Mouse (Mus musculus): Measurements from ENCODE around the gene Prn. TPM values are rescaled to one million over a fixed set of nuclear protein-coding genes. Genes with fewer than 3 reads are reported as not detected.

The Prn gene
- polyA plus RNA-seq, 1 experiment from 2014 or later = not detected

DNA sequence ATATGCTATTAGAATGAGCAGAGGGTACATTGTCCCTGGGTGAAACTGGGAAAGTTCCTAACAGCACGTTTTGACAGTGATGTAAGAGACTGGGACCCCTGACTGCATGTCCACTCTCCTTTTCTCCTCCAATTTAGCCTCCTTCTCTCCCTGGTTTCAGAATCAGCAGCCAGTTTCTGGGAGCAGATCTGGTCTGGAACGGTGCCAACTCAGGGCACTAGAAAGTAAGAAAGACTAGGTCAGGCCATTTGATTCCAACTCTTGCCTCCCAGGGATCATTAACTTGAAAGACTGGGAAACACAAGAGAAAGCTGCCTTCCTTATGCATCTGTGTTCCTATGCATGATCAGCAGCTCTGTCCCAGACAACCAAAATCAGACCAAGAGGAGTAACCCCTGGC is 42.7 kb downstream of the Prn start:
- Histone ChIP-seq H3K4me1 (peaks cover 10% of the 10 kb centered on the region; the same call in 1 of the 2 replicates), H3K9me3 (replicated peaks) (no peaks in the 10 kb centered on the region), H3K36me3 (no peaks in the 10 kb centered on the region), H3K4me2 (no peak overlapping the region), H3K27ac (no peak overlapping the region), H3K4me3 (no peak overlapping the region), H3K9ac (no peak overlapping the region), H3K27me3 (replicated peaks) (peaks cover 57% of the 10 kb centered on the region)
- WGBS (ENCODE audit: insufficient replicate concordance) = 50% methylated on average over 2 of the region's 2 CpGs
- no peak for ATAC-seq

DNA sequence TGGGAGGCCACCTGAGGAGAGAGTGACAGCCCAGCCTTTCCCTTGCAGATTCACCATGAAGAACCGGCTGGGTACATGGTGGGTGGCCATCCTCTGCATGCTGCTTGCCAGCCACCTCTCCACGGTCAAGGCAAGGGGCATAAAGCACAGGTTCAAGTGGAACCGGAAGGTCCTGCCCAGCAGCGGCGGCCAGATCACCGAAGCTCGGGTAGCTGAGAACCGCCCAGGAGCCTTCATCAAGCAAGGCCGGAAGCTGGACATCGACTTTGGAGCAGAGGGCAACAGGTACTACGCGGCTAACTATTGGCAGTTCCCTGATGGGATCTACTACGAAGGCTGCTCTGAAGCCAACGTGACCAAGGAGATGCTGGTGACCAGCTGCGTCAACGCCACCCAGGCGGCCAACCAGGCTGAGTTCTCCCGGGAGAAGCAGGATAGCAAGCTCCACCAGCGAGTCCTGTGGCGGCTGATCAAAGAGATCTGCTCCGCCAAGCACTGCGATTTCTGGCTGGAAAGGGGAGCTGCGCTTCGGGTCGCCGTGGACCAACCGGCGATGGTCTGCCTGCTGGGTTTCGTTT is 43.3 kb downstream of the Prn start:
- no peak overlapping the region for H3K9ac ChIP-seq
- H3K27me3 ChIP-seq (replicated peaks) = peaks cover 57% of the 10 kb centered on the region
- no peak overlapping the region for H3K4me3 ChIP-seq
- WGBS (ENCODE audit: insufficient replicate concordance) = 17% methylated on average over 29 of the region's 29 CpGs
- H3K4me2 ChIP-seq = peak overlapping the region; percentile 43
- H3K36me3 ChIP-seq = no peaks in the 10 kb centered on the region
- no peak overlapping the region for H3K27ac ChIP-seq
- no peaks in the 10 kb centered on the region for H3K9me3 ChIP-seq (replicated peaks)
- ATAC-seq = no peak
- peaks cover 10% of the 10 kb centered on the region; the same call in 1 of the 2 replicates for H3K4me1 ChIP-seq

GRCm38 (mm10) chr2:131953711-131954110 is 44.0 kb downstream of the Prn start:
- Histone ChIP-seq H3K27ac (no peak overlapping the region), H3K9me3 (replicated peaks) (no peaks in the 10 kb centered on the region), H3K9ac (no peak overlapping the region), H3K4me2 (peak overlapping the region; percentile 43), H3K4me3 (no peak overlapping the region), H3K4me1 (peaks cover 10% of the 10 kb centered on the region; the same call in 1 of the 2 replicates), H3K36me3 (no peaks in the 10 kb centered on the region), H3K27me3 (replicated peaks) (peaks cover 57% of the 10 kb centered on the region)
- no peak for ATAC-seq
- WGBS (ENCODE audit: insufficient replicate concordance) = 75% methylated on average over 4 of the region's 4 CpGs

GRCm38 (mm10) chr2:131954835-131955234 is 45.1 kb downstream of the Prn start:
- Histone ChIP-seq H3K4me1 (peaks cover 10% of the 10 kb centered on the region; the same call in 1 of the 2 replicates), H3K9ac (no peak overlapping the region), H3K27ac (no peak overlapping the region), H3K4me2 (peak overlapping the region; percentile 59), H3K4me3 (peak overlapping the region; percentile 34), H3K27me3 (replicated peaks) (peaks cover 51% of the 10 kb centered on the region), H3K9me3 (replicated peaks) (no peaks in the 10 kb centered on the region), H3K36me3 (no peaks in the 10 kb centered on the region)
- no peak for ATAC-seq
- WGBS (ENCODE audit: insufficient replicate concordance) = 57% methylated on average over 9 of the region's 9 CpGs

DNA sequence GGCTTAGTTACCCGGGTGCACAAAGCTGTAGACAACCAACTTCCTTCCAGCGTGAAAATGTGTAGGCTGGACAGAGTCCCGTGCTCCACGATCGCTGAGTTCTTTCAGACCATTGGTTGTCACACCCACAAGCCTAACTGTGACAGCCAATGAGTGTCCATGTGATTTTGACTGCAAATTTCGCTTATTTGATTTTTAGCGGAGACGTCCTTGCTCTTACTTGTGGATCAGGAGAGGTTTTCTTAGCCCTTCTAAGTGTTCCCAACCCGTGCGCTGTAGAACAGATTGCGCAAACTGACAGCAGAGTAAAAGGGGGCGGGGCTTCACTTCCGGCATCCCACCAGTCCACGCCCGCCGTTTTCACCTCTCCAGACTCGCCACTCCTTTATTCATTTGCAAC is 45.5 kb downstream of the Prn start:
- ATAC-seq = peak; percentile 56; the same call in 1 of the 2 replicates
- Histone ChIP-seq H3K4me3 (peak overlapping the region; percentile 34), H3K4me2 (peak overlapping the region; percentile 59), H3K4me1 (peaks cover 10% of the 10 kb centered on the region; the same call in 1 of the 2 replicates), H3K27me3 (replicated peaks) (peaks cover 48% of the 10 kb centered on the region), H3K9me3 (replicated peaks) (no peaks in the 10 kb centered on the region), H3K9ac (no peak overlapping the region), H3K27ac (no peak overlapping the region), H3K36me3 (no peaks in the 10 kb centered on the region)
- WGBS (ENCODE audit: insufficient replicate concordance) = 3% methylated on average over 17 of the region's 17 CpGs

DNA sequence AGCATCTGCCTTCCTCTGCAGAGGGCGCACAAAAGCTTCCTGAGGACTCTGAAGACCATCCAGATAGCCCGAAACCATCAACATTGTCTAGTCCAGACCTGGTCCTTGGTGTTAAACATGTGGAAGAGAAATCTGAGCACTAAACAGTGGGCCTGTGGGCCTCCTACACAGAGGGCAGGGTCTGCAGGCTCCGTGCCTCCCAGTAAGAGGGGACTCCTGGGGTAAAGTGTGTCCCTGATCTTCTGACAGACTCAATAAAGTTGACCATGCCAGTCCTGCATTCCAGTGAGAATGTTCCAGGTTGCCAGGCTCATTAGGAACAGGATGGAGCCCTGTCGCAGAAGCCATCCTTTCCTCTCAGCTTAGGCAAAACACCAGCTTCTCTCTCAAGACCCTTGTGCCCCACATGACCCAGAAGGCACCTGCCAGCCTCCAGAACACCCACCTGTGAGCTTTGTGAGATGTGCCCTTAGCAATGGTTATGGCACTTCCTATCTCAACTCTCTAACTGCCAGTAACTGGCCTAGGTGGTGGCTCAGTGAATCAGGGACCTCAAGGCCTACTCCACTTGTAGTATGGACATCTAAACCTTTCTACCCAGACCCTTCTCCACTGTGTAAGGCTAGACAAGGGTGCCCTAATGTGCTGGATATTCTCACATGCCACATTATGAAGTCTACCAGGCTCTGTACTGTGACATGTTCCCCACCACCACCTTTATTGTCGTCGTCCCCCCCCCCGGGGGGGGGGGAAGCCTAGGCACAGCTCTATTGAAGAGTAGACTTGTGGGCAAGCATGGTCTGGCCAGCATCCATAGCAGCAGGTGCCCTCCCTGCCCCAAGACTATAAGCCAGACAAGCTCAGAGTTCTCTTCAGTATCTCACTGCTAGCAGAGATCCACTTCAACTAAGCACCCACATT is 46.8 kb downstream of the Prn start:
- H3K9me3 ChIP-seq (replicated peaks) = no peaks in the 10 kb centered on the region
- WGBS (ENCODE audit: insufficient replicate concordance) = 62% methylated on average over 7 of the region's 7 CpGs
- H3K9ac ChIP-seq = no peak overlapping the region
- no peak overlapping the region for H3K4me2 ChIP-seq
- no peak for ATAC-seq
- H3K36me3 ChIP-seq = no peaks in the 10 kb centered on the region
- H3K27ac ChIP-seq = no peak overlapping the region
- peaks cover 10% of the 10 kb centered on the region; the same call in 1 of the 2 replicates for H3K4me1 ChIP-seq
- peaks cover 36% of the 10 kb centered on the region for H3K27me3 ChIP-seq (replicated peaks)
- no peak overlapping the region for H3K4me3 ChIP-seq

- ATAC-seq = no peak
- Histone ChIP-seq H3K27me3 (replicated peaks) (peaks cover 25% of the 10 kb centered on the region), H3K9me3 (replicated peaks) (no peaks in the 10 kb centered on the region), H3K36me3 (no peaks in the 10 kb centered on the region), H3K4me3 (no peak overlapping the region), H3K4me2 (no peak overlapping the region), H3K4me1 (peaks cover 10% of the 10 kb centered on the region; the same call in 1 of the 2 replicates), H3K9ac (no peak overlapping the region), H3K27ac (no peak overlapping the region)
- WGBS (ENCODE audit: insufficient replicate concordance) = 45% methylated on average over 9 of the region's 9 CpGs
These were observed 48.0 kb downstream of the Prn start for GRCm38 (mm10) chr2:131957731-131958222.

GRCm38 (mm10) chr2:131961671-131962070 is 51.9 kb downstream of the Prn start:
- no peaks in the 10 kb centered on the region for H3K9me3 ChIP-seq (replicated peaks)
- ATAC-seq = no peak
- 47% methylated on average over 2 of the region's 2 CpGs for WGBS (ENCODE audit: insufficient replicate concordance)

GRCm38 (mm10) chr2:131970597-131970996 is 60.8 kb downstream of the Prn start:
- no peak for ATAC-seq
- Histone ChIP-seq H3K9ac (no peak overlapping the region), H3K9me3 (replicated peaks) (no peaks in the 10 kb centered on the region), H3K27me3 (replicated peaks) (no peaks in the 10 kb centered on the region), H3K4me3 (no peak overlapping the region), H3K4me2 (no peak overlapping the region), H3K27ac (no peak overlapping the region), H3K4me1 (no peaks in the 10 kb centered on the region), H3K36me3 (no peaks in the 10 kb centered on the region)
- WGBS (ENCODE audit: insufficient replicate concordance) = 74% methylated on average over 2 of the region's 2 CpGs

More at GRCm38 (mm10) chr2:131961671-131962070, 51.9 kb downstream of the Prn start:
- no peak overlapping the region for H3K4me3 ChIP-seq
- no peak overlapping the region for H3K27ac ChIP-seq
- H3K4me1 ChIP-seq = no peaks in the 10 kb centered on the region
- no peaks in the 10 kb centered on the region for H3K36me3 ChIP-seq
- H3K27me3 ChIP-seq (replicated peaks) = no peaks in the 10 kb centered on the region
- no peak overlapping the region for H3K4me2 ChIP-seq
- H3K9ac ChIP-seq = no peak overlapping the region

DNA sequence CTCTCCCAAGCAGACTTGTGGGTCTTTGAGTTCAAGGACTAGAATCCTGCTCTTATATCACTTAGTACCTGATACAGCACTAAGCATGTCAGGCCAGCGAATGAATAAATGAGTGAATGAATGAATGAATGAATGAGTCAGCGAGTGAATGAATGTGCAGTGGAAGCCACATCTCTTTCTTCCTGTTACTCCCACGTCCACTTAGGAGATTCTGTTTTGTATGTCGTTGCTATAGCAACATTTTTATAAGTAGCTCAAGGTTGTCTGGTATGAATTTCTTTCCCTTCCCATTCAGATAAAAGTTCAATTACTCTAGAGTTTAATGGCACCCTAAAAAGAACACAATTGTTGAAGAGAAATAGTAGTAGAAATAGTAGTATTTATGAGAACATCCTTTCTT is 61.3 kb downstream of the Prn start:
- Histone ChIP-seq H3K4me3 (no peak overlapping the region), H3K4me2 (no peak overlapping the region), H3K9ac (no peak overlapping the region), H3K4me1 (no peaks in the 10 kb centered on the region), H3K9me3 (replicated peaks) (no peaks in the 10 kb centered on the region), H3K27ac (no peak overlapping the region), H3K27me3 (replicated peaks) (no peaks in the 10 kb centered on the region), H3K36me3 (no peaks in the 10 kb centered on the region)
- WGBS (ENCODE audit: insufficient replicate concordance) = 51% methylated on average over 4 of the region's 4 CpGs
- no peak for ATAC-seq

GRCm38 (mm10) chr2:131976663-131977062 is 66.9 kb downstream of the Prn start:
- Histone ChIP-seq H3K27ac (no peak overlapping the region), H3K9ac (no peak overlapping the region), H3K4me2 (no peak overlapping the region), H3K36me3 (no peaks in the 10 kb centered on the region), H3K4me3 (no peak overlapping the region), H3K9me3 (replicated peaks) (0 out of 2 replicates have a peak, but pooled peaks cover 7% of the 10 kb centered on the region), H3K27me3 (replicated peaks) (0 out of 2 replicates have a peak, but pooled peaks cover 3% of the 10 kb centered on the region), H3K4me1 (no peaks in the 10 kb centered on the region)
- 68% methylated on average over 3 of the region's 3 CpGs for WGBS (ENCODE audit: insufficient replicate concordance)
- ATAC-seq = no peak

DNA sequence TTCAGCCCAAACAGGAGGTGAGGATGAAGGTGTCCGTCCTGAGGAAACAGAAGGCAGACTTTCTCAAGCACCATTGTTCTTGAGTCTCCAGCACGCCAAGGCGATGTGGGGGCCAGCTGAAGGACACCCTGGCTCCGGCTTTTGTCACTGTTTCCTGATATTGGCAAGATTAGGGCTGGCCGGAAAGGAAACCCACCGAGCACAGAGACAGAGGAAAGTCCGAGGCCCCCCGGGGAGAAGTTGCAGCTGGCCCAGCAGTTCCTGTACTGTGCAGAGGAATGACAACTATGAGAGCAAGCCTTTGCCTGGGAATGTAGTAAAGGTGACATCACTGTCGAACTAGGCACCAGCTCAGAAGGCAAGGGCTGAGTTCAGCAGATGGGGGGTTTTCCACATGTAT is 71.1 kb downstream of the Prn start:
- no peak overlapping the region for H3K4me3 ChIP-seq
- 0 out of 2 replicates have a peak, but pooled peaks cover 3% of the 10 kb centered on the region for H3K27me3 ChIP-seq (replicated peaks)
- WGBS (ENCODE audit: insufficient replicate concordance) = 13% methylated on average over 9 of the region's 9 CpGs
- no peak overlapping the region for H3K27ac ChIP-seq
- no peaks in the 10 kb centered on the region for H3K36me3 ChIP-seq
- no peak overlapping the region for H3K9ac ChIP-seq
- H3K9me3 ChIP-seq (replicated peaks) = 0 out of 2 replicates have a peak, but pooled peaks cover 7% of the 10 kb centered on the region
- no peak overlapping the region for H3K4me2 ChIP-seq
- ATAC-seq = no peak
- H3K4me1 ChIP-seq = no peaks in the 10 kb centered on the region

All from liver, embryonic 12.5 days (tissue).